20 mouse cellular contexts compared by ENCODE assay signal in the genomic region with DNA sequence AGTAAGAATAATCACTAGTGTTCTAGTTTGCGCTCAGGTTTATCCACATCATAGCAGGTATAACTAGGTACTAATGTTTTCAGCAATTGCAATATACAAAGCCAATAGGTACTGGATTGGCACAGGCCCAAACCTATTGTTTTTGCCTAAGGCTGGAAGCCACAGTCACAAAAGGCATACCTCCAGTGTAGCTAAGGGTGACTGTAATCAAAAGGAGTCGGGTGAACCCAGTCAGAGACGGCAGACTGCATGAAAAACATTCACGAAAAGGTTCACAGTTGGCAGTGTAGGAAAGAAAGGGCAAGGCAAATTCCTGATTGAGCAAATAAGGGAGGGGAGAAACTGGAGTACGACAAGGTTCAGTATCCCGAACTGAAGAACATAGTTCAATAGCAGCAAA.
DNase-seq lines count a peak whose midpoint lies in the region; ATAC-seq and TF ChIP-seq lines count a peak whose summit lies in the region.
"Had no signal": no experiment of that assay in that cellular context is flagged by ENCODE, and none has a peak within 500 bp of the region (broad histone marks: within the 10 kb centered on the region; RNA-seq: fewer than 3 reads in every experiment).

No protein-coding gene starts in this region.

- peaks cover 47% of the 10 kb centered on the region for H3K4me1 ChIP-seq in heart, embryonic 15.5 days (replicated peaks)
- peaks cover 11% of the 10 kb centered on the region; the same call in 1 of the 2 replicates for H3K4me1 ChIP-seq in kidney, embryonic 14.5 days (ENCODE audit: control insufficient read depth, insufficient read depth, low read length)
- H3K4me1 ChIP-seq in lung, adult 2 months (ENCODE audit: control insufficient read depth, insufficient read depth, low read length): no peaks in the 10 kb centered on the region

- H3K9ac ChIP-seq in heart, embryonic 15.5 days: no peak overlapping the region
- no peak overlapping the region for H3K9ac ChIP-seq in kidney, embryonic 14.5 days (ENCODE audit: low read depth, low read length)
- H3K9ac ChIP-seq: limb, embryonic 12.5 days; liver, postnatal 0 days had no signal

- TF ChIP-seq CTCF in lung, adult 2 months (IDR thresholded peaks at IDR 0.05; ENCODE audit: insufficient read depth, low read length): no peak

- ATAC-seq in heart, embryonic 15.5 days (replicated peaks; ENCODE audit: insufficient number of reproducible peaks, insufficient read depth, low FRiP score, low read depth): no peak
- ATAC-seq in kidney, embryonic 14.5 days (ENCODE audit: low FRiP score, low TSS enrichment): no peak
- ATAC-seq: forebrain, embryonic 16.5 days; hindbrain, postnatal 0 days; intestine, embryonic 16.5 days; liver, postnatal 0 days had no signal

- 0 out of 2 replicates have a peak overlapping the region, but pooled peaks have one; percentile 7 for H3K27ac ChIP-seq in heart, embryonic 15.5 days
- H3K27ac ChIP-seq in kidney, embryonic 14.5 days (ENCODE audit: low read depth, low read length): no peak overlapping the region
- H3K27ac ChIP-seq: forebrain, embryonic 10.5 days; hindbrain, postnatal 0 days; limb, embryonic 12.5 days had no signal

- H3K36me3 ChIP-seq in heart, embryonic 15.5 days: no peaks in the 10 kb centered on the region
- H3K36me3 ChIP-seq in kidney, embryonic 14.5 days (ENCODE audit: control insufficient read depth, insufficient read depth, low read length): no peaks in the 10 kb centered on the region
- H3K36me3 ChIP-seq: forebrain, embryonic 10.5 days; limb, embryonic 12.5 days had no signal

- no peak overlapping the region for H3K4me3 ChIP-seq in heart, embryonic 15.5 days
- no peak overlapping the region for H3K4me3 ChIP-seq in kidney, embryonic 14.5 days (ENCODE audit: low read length)
- no peak overlapping the region for H3K4me3 ChIP-seq in lung, adult 2 months (replicated peaks; ENCODE audit: extremely low read depth, low read depth, low read length)
- H3K4me3 ChIP-seq: forebrain, embryonic 10.5 days; limb, embryonic 12.5 days had no signal

- no peak for TF ChIP-seq POLR2A in lung, adult 2 months (IDR thresholded peaks at IDR 0.05; ENCODE audit: borderline replicate concordance, extremely low read depth, low read depth, low read length)

- DNase-seq in heart, adult 11 months: no peak
- DNase-seq in kidney, postnatal 10 days: peak; percentile 11
- DNase-seq in lung, postnatal 36 days: peak; percentile 26
- no peak for DNase-seq in lung, adult 2 months
- no peak for DNase-seq in gastrocnemius, adult 8-10 months (ENCODE audit: low spot score in 2 of 2)
- DNase-seq: adrenal gland, postnatal 25 days; cerebellum, adult 9-10 months; gastrocnemius, postnatal 14 days; heart, adult 18-20 months; liver, postnatal 0 days; right cerebral cortex, postnatal 14 days had no signal

- H3K27me3 ChIP-seq in heart, embryonic 15.5 days: no peaks in the 10 kb centered on the region
- H3K27me3 ChIP-seq in kidney, embryonic 14.5 days (ENCODE audit: control insufficient read depth, insufficient read depth, low read length): no peaks in the 10 kb centered on the region
- H3K27me3 ChIP-seq: limb, embryonic 12.5 days had no signal

- H3K4me2 ChIP-seq in heart, embryonic 15.5 days: no peak overlapping the region
- H3K4me2 ChIP-seq in kidney, embryonic 14.5 days (replicated peaks; ENCODE audit: low read depth, low read length): no peak overlapping the region
- H3K4me2 ChIP-seq: limb, embryonic 12.5 days; liver, embryonic 11.5 days; midbrain, embryonic 11.5 days had no signal

- H3K9me3 ChIP-seq in heart, embryonic 15.5 days (replicated peaks): no peaks in the 10 kb centered on the region
- H3K9me3 ChIP-seq in kidney, embryonic 14.5 days (ENCODE audit: control insufficient read depth, low read length): no peaks in the 10 kb centered on the region
- H3K9me3 ChIP-seq: forebrain, embryonic 10.5 days; limb, embryonic 12.5 days had no signal

- WGBS in heart, embryonic 15.5 days: 61% methylated on average over 6 of the region's 6 CpGs
- WGBS in kidney, embryonic 14.5 days: 62% methylated on average over 6 of the region's 6 CpGs
- WGBS in lung, adult 2 months: 61% methylated on average over 6 of the region's 6 CpGs

Comparison
In these comparisons a context has a peak if more than half of its experiments do, and no peak if none do; other contexts are left out.
1. DNase-seq: peak in kidney, postnatal 10 days (single experiment) and lung, postnatal 36 days (single experiment); none in heart, adult 11 months (single experiment), lung, adult 2 months (single experiment) and gastrocnemius, adult 8-10 months (0 of 2).